Mouse (Mus musculus) heart, adult 10 weeks (tissue): Measurements from ENCODE around the gene Hmgcs1. TPM values are rescaled to one million over a fixed set of nuclear protein-coding genes. Genes with fewer than 3 reads are reported as not detected.

Experiments used
- polyA plus RNA-seq: library from polyadenylated mRNA; stranded (reverse); fragments of 350-450 nt; fragmentation: Illumina TruSeq; extraction: RNeasy Lipid Tissue Mini Kit (QIAGEN cat#74804); gene quantifications from one replicate; pipeline ENCODE4 v1.2.3, GENCODE M21; 2014; ENCODE audit warnings: low read depth, low replicate concordance

Hmgcs1 gene
- 34.6 TPM for polyA plus RNA-seq

GRCm38 (mm10) chr13:119690039-119690728 is at the start of gene Hmgcs1:
Hmgcs1 (plus strand) TSS chr13:119690379.

GRCm38 (mm10) chr13:119755681-119756471 is 65.7 kb downstream of the Hmgcs1 start, which contains the start of gene Nim1k:
Nim1k (minus strand) TSS chr13:119755882.

Other genes with a start within 250 kb of the Hmgcs1 start
- 19.3 TPM for gene 4833420G17Rik, start 227.6 kb upstream of the Hmgcs1 start, polyA plus RNA-seq
- gene Tmem267, start 202.3 kb upstream of the Hmgcs1 start, polyA plus RNA-seq: 55.7 TPM
- gene 3110070M22Rik, start 202.0 kb upstream of the Hmgcs1 start, polyA plus RNA-seq: 2.6 TPM
- 0.34 TPM for gene Ccl28, start 66.6 kb upstream of the Hmgcs1 start, polyA plus RNA-seq
- gene Nim1k, start 65.5 kb downstream of the Hmgcs1 start, polyA plus RNA-seq: 2.5 TPM
- 21.4 TPM for gene Zfp131, start 100.5 kb downstream of the Hmgcs1 start, polyA plus RNA-seq
- gene AF067063, start 139.8 kb downstream of the Hmgcs1 start, polyA plus RNA-seq: not detected
- not detected for gene D13Ertd608e, start 145.6 kb downstream of the Hmgcs1 start, polyA plus RNA-seq
- not detected for gene Tcstv1, start 204.4 kb downstream of the Hmgcs1 start, polyA plus RNA-seq
- gene Gm21761, start 238.9 kb downstream of the Hmgcs1 start, polyA plus RNA-seq: not detected